Mouse (Mus musculus) right cerebral cortex, postnatal 36 days (tissue): ENCODE measurements around the gene Sdc1.

Experiments
- DNase-seq, 2 experiments: peaks; one replicate each; pipeline ENCODE4 v3.0.0; 2022; ENCODE audit warnings: low spot score in 2 of 2, mixed read lengths in 1 of 2

Gene Sdc1

GRCm38 (mm10) chr12:8770946-8771843, at the start of gene Sdc1:
Gene Sdc1 (plus strand): TSS chr12:8771323.
- DNase-seq = no peak

- DNase-seq = no peak
Observed at GRCm38 (mm10) chr12:8726890-8727289, 44.2 kb upstream of the Sdc1 start.

GRCm38 (mm10) chr12:8728739-8729138, 42.4 kb upstream of the Sdc1 start:
- DNase-seq = no peak

GRCm38 (mm10) chr12:8753654-8754053, 17.5 kb upstream of the Sdc1 start:
- no peak for DNase-seq

GRCm38 (mm10) chr12:8754116-8754515, 17.0 kb upstream of the Sdc1 start:
- peak in 1 of 2 experiments; percentile 45 for DNase-seq

- DNase-seq = no peak
Observed at GRCm38 (mm10) chr12:8758029-8758428, 13.1 kb upstream of the Sdc1 start.

GRCm38 (mm10) chr12:8759115-8759514, 12.0 kb upstream of the Sdc1 start:
- DNase-seq = no peak

GRCm38 (mm10) chr12:8759779-8760178, 11.3 kb upstream of the Sdc1 start:
- no peak for DNase-seq

- no peak for DNase-seq
Observed at GRCm38 (mm10) chr12:8760561-8760960, 10.6 kb upstream of the Sdc1 start.

- no peak for DNase-seq
Observed at GRCm38 (mm10) chr12:8761058-8761457, 10.1 kb upstream of the Sdc1 start.

- DNase-seq = no peak
Observed at GRCm38 (mm10) chr12:8762667-8763066, 8.5 kb upstream of the Sdc1 start.

GRCm38 (mm10) chr12:8764221-8764930, 6.7 kb upstream of the Sdc1 start:
- DNase-seq = no peak

GRCm38 (mm10) chr12:8771844-8772380, 789 bp downstream of the Sdc1 start:
- no peak for DNase-seq

- no peak for DNase-seq
Observed at GRCm38 (mm10) chr12:8772451-8773143, 1.5 kb downstream of the Sdc1 start.

GRCm38 (mm10) chr12:8773336-8773735, 2.2 kb downstream of the Sdc1 start:
- DNase-seq = no peak

GRCm38 (mm10) chr12:8774183-8774582, 3.1 kb downstream of the Sdc1 start:
- no peak for DNase-seq

GRCm38 (mm10) chr12:8776206-8776605, 5.1 kb downstream of the Sdc1 start:
- no peak for DNase-seq

- no peak for DNase-seq
Observed at GRCm38 (mm10) chr12:8776741-8777140, 5.6 kb downstream of the Sdc1 start.

- DNase-seq = no peak
Observed at GRCm38 (mm10) chr12:8778106-8778505, 7.0 kb downstream of the Sdc1 start.

- no peak for DNase-seq
Observed at GRCm38 (mm10) chr12:8779851-8780250, 8.7 kb downstream of the Sdc1 start.

GRCm38 (mm10) chr12:8781121-8781520, 10.0 kb downstream of the Sdc1 start:
- no peak for DNase-seq
